Mouse (Mus musculus): ENCODE measurements at regions not wholly inside any gene's neighbourhood (a gene's known extent, or its start where the extent isn't known, plus 50 kb on each side); places are given as distances from the start of the nearest gene placed in this dataset.

DNA sequence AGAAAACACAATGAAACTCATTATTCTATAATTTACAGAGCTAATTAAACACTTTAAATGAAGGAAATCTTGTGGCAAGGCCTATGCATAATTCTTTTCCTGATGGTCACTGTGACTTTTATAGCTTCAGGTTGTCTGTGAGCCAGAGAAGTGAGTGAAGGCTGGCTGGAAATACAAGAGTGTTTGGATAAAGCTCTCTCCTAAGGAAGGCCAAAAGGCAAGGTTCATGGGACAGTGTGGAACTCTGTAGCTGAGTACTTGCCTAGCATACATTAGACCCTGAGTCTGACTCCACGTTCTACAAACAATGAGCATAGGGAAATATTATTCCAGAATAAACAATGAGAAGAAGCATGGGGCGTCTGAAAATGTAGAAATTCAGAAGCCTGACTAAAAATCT lies 159.9 kb upstream of the Trp63 start:
- Histone ChIP-seq H3K9ac (replicated peaks; ENCODE audit: low read length) (no peak overlapping the region), H3K4me3 (ENCODE audit: low read length) (no peak overlapping the region), H3K27me3 (ENCODE audit: insufficient read depth, low read length) (no peaks in the 10 kb centered on the region), H3K9me3 (ENCODE audit: low read length) (no peaks in the 10 kb centered on the region), H3K4me2 (replicated peaks; ENCODE audit: low read depth, low read length) (no peak overlapping the region), H3K4me1 (ENCODE audit: insufficient read depth, low read length) (no peaks in the 10 kb centered on the region), H3K36me3 (ENCODE audit: insufficient read depth, low read length) (no peaks in the 10 kb centered on the region), H3K27ac (ENCODE audit: low read length) (no peak overlapping the region)
- 37% methylated on average over 2 of the region's 2 CpGs for WGBS
- ATAC-seq (ENCODE audit: low FRiP score, low TSS enrichment) = no peak

DNA sequence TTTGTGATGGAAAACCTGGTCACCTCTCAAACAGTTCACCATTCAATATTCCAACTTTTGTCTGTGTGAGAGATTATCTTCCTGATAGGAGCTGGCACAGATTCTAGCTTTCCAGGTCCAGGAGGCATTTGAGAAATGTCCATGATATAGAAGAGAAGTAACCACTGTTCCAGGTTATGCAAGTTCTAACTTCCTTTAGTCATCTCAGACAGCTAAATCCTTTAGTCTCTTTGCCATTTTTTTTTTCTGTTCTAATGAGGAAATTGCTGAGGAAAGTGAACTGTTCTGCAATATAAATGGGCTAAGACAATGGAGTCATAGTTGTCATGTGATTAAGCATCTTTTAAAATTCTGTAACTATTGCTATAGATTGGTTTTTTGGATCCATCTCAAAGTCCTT lies 155.7 kb upstream of the Trp63 start:
- Histone ChIP-seq H3K4me2 (replicated peaks; ENCODE audit: low read depth, low read length) (no peak overlapping the region), H3K9ac (replicated peaks; ENCODE audit: low read length) (no peak overlapping the region), H3K27me3 (ENCODE audit: insufficient read depth, low read length) (no peaks in the 10 kb centered on the region), H3K4me3 (ENCODE audit: low read length) (no peak overlapping the region), H3K36me3 (ENCODE audit: insufficient read depth, low read length) (no peaks in the 10 kb centered on the region), H3K27ac (ENCODE audit: low read length) (no peak overlapping the region), H3K9me3 (ENCODE audit: low read length) (no peaks in the 10 kb centered on the region), H3K4me1 (ENCODE audit: insufficient read depth, low read length) (no peaks in the 10 kb centered on the region)
- ATAC-seq (ENCODE audit: low FRiP score, low TSS enrichment) = no peak

DNA sequence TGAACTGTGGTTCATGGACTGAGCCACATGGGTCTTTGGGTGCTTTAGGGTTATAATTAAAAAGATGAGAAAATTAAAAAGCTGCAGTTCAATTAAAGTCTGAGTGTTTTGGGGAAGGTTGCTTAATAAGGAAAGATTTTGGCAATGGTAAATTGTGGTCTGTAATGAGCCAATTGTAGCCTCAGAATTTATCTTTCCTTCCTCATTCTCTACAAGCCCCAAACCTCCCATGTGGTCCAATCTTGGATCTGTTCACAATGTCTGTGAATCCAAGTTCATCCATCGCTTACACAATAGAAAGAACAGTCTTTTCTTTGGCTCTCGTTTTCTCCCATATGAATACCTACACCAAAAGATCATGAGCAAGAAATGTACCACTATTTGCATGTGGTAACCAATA lies 155.2 kb upstream of the Trp63 start:
- Histone ChIP-seq H3K9me3 (ENCODE audit: low read length) (no peaks in the 10 kb centered on the region), H3K9ac (replicated peaks; ENCODE audit: low read length) (no peak overlapping the region), H3K4me3 (ENCODE audit: low read length) (no peak overlapping the region), H3K36me3 (ENCODE audit: insufficient read depth, low read length) (no peaks in the 10 kb centered on the region), H3K27ac (ENCODE audit: low read length) (no peak overlapping the region), H3K4me2 (replicated peaks; ENCODE audit: low read depth, low read length) (no peak overlapping the region), H3K27me3 (ENCODE audit: insufficient read depth, low read length) (no peaks in the 10 kb centered on the region), H3K4me1 (ENCODE audit: insufficient read depth, low read length) (no peaks in the 10 kb centered on the region)
- 94% methylated on average over 2 of the region's 2 CpGs for WGBS
- ATAC-seq (ENCODE audit: low FRiP score, low TSS enrichment) = no peak

DNA sequence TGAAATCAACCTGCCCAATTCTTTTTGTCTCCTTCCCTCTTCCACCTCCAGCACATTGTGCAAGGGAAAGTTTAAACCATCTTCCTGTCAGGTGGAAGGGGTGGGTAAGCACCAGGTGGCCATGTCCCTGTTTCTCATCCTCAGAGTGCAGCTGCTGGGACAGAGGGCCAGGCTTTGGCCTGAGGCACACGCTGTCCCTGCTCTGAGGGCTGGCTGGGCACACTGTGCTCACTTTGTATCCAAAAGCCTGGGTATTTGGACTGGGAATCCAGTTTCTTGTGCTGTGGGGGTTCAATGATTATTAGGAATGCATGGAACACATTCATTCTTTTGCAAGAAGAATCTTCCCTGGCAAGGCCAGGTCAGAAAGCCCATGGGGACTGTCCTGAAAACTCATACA lies 153.9 kb upstream of the Trp63 start:
- no peak overlapping the region for H3K9ac ChIP-seq (replicated peaks; ENCODE audit: low read length)
- H3K36me3 ChIP-seq (ENCODE audit: insufficient read depth, low read length) = no peaks in the 10 kb centered on the region
- H3K4me3 ChIP-seq (ENCODE audit: low read length) = no peak overlapping the region
- H3K27ac ChIP-seq (ENCODE audit: low read length) = no peak overlapping the region
- H3K27me3 ChIP-seq (ENCODE audit: insufficient read depth, low read length) = no peaks in the 10 kb centered on the region
- whole genome bisulfite sequencing = 78% methylated on average over 1 of the region's 1 CpGs
- no peaks in the 10 kb centered on the region for H3K9me3 ChIP-seq (ENCODE audit: low read length)
- H3K4me2 ChIP-seq (replicated peaks; ENCODE audit: low read depth, low read length) = no peak overlapping the region
- no peak for ATAC-seq (ENCODE audit: low FRiP score, low TSS enrichment)
- no peaks in the 10 kb centered on the region for H3K4me1 ChIP-seq (ENCODE audit: insufficient read depth, low read length)

DNA sequence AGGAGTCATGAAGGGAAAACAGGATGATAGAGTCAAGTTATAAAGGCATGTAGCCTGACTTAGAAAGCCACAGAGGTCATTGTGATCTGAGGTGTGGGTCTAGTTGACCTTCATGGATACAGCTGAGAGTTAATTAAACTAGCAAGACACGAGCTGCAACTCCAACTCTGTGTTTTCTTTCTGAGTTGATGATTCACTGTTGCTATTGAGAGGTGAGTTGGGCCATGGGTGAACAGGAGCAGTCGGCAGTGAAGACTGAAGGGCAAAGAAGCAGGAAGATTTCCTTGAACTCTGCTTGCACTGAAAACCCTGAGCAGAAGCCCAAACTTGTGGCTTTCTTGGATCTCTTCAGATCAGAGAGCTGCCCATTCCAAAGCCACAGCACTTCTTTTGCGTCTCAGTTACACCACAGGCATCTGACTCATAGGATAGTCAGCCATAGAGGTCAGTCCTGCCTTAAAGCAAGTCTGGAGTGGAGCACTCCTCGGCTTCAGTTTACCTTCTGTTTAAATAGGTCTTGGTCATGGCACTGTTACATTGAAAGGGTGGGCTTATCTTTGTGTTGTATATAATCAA lies 151.7 kb upstream of the Trp63 start:
- no peak overlapping the region for H3K9ac ChIP-seq (replicated peaks; ENCODE audit: low read length)
- H3K9me3 ChIP-seq (ENCODE audit: low read length) = no peaks in the 10 kb centered on the region
- H3K4me3 ChIP-seq (ENCODE audit: low read length) = no peak overlapping the region
- H3K27ac ChIP-seq (ENCODE audit: low read length) = no peak overlapping the region
- 48% methylated on average over 4 of the region's 4 CpGs for WGBS
- H3K27me3 ChIP-seq (ENCODE audit: insufficient read depth, low read length) = no peaks in the 10 kb centered on the region
- H3K4me1 ChIP-seq (ENCODE audit: insufficient read depth, low read length) = no peaks in the 10 kb centered on the region
- no peak; the same call in 1 of the 2 replicates for ATAC-seq (ENCODE audit: low FRiP score, low TSS enrichment)
- H3K4me2 ChIP-seq (replicated peaks; ENCODE audit: low read depth, low read length) = no peak overlapping the region
- no peaks in the 10 kb centered on the region for H3K36me3 ChIP-seq (ENCODE audit: insufficient read depth, low read length)

DNA sequence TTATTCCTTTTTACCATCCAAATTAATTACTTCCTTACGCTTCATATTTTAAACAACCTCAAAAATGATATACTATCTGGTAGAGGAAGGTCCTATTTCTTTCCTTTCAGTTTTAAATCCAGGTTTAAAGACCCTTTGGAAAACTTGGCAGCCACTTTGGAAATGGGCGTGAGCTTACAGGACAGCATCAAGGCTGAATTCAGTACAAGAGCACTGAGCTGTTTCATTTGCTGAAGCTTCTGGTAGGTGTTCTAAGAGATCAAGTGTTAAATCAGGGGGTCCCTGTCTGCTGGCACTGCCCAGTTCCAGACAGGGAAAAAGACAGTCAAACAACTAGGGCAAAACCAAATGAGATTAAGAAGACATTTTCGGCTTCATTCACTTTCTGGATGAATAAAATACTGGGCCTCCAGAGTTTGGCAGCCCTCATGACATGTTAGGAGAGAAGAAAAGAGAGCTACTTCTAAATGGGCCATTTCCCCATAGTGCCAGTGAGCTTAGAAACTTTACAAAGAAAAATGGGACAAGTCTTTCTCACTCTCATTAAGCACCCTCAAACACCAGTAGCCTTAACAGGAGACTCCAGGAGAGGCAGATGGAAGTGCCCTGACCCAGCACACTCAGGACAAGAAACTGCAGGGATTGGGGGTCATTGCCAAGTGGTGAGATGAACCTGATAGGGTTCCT lies 150.9 kb upstream of the Trp63 start:
- Histone ChIP-seq H3K9ac (replicated peaks; ENCODE audit: low read length) (no peak overlapping the region), H3K4me2 (replicated peaks; ENCODE audit: low read depth, low read length) (no peak overlapping the region), H3K27me3 (ENCODE audit: insufficient read depth, low read length) (no peaks in the 10 kb centered on the region), H3K4me1 (ENCODE audit: insufficient read depth, low read length) (no peaks in the 10 kb centered on the region), H3K36me3 (ENCODE audit: insufficient read depth, low read length) (no peaks in the 10 kb centered on the region), H3K27ac (ENCODE audit: low read length) (no peak overlapping the region), H3K4me3 (ENCODE audit: low read length) (no peak overlapping the region), H3K9me3 (ENCODE audit: low read length) (no peaks in the 10 kb centered on the region)
- 79% methylated on average over 3 of the region's 3 CpGs for WGBS
- no peak for ATAC-seq (ENCODE audit: low FRiP score, low TSS enrichment)

DNA sequence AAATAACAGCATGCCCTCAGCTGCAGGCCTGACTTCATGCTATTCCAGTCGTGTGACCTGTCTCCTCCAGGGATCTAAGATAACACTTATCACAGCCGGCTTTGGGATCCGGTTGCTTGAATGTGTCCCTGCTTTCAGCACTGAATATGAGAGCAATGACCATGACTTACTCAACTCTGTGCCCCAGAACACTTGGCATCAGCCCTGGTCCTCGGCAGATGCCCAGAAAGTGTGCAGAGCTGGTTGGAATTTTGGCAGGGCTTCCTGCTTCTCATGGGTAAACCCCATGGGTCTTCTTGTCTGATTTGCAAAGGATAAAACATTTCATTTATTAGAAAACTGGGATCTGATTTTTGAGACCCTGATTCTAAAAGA lies 150.4 kb upstream of the Trp63 start:
- Histone ChIP-seq H3K4me2 (replicated peaks; ENCODE audit: low read depth, low read length) (no peak overlapping the region), H3K4me1 (ENCODE audit: insufficient read depth, low read length) (no peaks in the 10 kb centered on the region), H3K9ac (replicated peaks; ENCODE audit: low read length) (no peak overlapping the region), H3K36me3 (ENCODE audit: insufficient read depth, low read length) (no peaks in the 10 kb centered on the region), H3K4me3 (ENCODE audit: low read length) (no peak overlapping the region), H3K9me3 (ENCODE audit: low read length) (no peaks in the 10 kb centered on the region), H3K27me3 (ENCODE audit: insufficient read depth, low read length) (no peaks in the 10 kb centered on the region), H3K27ac (ENCODE audit: low read length) (no peak overlapping the region)
- ATAC-seq (ENCODE audit: low FRiP score, low TSS enrichment) = no peak
- WGBS = 47% methylated on average over 4 of the region's 4 CpGs

DNA sequence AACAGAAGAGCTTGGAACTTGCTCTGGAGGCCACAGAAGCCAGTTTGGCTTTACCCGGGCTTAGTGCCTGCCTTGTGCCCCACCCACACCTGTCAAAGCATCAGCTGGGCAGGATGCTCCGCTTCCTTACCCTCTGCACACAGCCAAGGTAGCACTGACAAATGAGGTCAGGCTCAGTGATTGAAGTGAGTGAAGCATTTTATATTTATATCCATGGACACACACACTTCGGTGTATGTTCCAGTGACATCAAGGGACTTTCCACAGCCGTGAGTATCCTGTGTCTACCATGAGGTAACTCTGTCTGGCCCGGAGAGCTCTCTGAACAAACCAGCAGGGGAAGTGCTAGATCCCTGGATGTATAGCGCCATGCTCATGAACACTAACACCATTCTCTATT lies 147.0 kb upstream of the Trp63 start:
- Histone ChIP-seq H3K9ac (replicated peaks; ENCODE audit: low read length) (no peak overlapping the region), H3K27me3 (ENCODE audit: insufficient read depth, low read length) (no peaks in the 10 kb centered on the region), H3K27ac (ENCODE audit: low read length) (no peak overlapping the region), H3K4me2 (replicated peaks; ENCODE audit: low read depth, low read length) (no peak overlapping the region), H3K36me3 (ENCODE audit: insufficient read depth, low read length) (no peaks in the 10 kb centered on the region), H3K4me1 (ENCODE audit: insufficient read depth, low read length) (no peaks in the 10 kb centered on the region), H3K9me3 (ENCODE audit: low read length) (no peaks in the 10 kb centered on the region), H3K4me3 (ENCODE audit: low read length) (no peak overlapping the region)
- no peak for ATAC-seq (ENCODE audit: low FRiP score, low TSS enrichment)
- 82% methylated on average over 6 of the region's 6 CpGs for WGBS

DNA sequence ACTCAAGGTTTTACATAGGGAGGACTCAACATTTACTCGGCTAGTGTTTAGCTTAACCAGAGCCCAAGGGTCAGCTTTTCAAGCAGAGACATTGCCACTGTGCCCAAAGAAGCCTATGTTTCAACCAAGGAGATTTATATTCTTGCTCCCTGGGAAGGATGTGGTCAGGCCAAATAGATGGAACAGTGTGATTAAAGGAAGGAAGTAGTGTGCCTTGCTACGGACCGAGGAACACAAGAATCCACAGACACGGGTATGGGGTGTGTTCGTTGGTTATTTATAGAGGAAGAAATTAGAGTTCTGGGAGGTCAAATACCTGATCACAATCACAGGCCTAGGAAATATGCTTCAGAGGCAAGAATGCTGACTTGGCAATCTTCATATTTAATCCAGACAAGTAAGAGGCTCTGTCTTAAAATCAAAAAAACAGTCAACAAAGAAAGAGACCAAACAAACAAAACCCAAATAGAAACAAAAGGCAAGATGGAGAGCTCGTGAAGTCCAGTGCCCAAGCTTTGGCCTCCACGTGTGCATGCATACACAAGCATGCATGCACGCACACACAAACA lies 133.9 kb upstream of the Trp63 start:
- H3K4me1 ChIP-seq (ENCODE audit: insufficient read depth, low read length) = no peaks in the 10 kb centered on the region
- no peak overlapping the region for H3K27ac ChIP-seq (ENCODE audit: low read length)
- 0 out of 2 replicates have a peak, but pooled peaks have one; percentile 12 for ATAC-seq (ENCODE audit: low FRiP score, low TSS enrichment)
- H3K4me3 ChIP-seq (ENCODE audit: low read length) = no peak overlapping the region
- no peaks in the 10 kb centered on the region for H3K36me3 ChIP-seq (ENCODE audit: insufficient read depth, low read length)
- no peak overlapping the region for H3K9ac ChIP-seq (replicated peaks; ENCODE audit: low read length)
- WGBS = 55% methylated on average over 8 of the region's 8 CpGs
- H3K4me2 ChIP-seq (replicated peaks; ENCODE audit: low read depth, low read length) = no peak overlapping the region
- H3K9me3 ChIP-seq (ENCODE audit: low read length) = no peaks in the 10 kb centered on the region
- H3K27me3 ChIP-seq (ENCODE audit: insufficient read depth, low read length) = no peaks in the 10 kb centered on the region

DNA sequence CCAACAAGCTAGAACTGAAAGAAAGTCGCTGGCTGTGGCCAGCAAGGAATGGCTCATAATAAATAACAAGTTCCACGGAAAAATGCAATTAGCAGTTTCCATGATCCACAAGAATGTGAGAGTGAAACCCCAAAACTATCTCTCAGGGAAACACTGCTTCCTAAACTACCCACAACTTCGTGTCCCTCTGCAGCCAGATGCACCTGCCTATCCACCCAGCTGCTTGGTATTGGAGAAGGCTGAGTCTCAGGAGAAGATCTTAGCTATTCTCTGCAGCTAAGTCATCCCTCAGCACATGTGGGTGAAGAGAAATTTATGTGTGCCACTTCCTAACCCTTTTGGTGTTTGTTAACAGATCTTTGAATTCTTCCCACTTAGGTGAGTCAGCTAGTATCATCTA lies 126.4 kb upstream of the Trp63 start:
- no peak overlapping the region for H3K9ac ChIP-seq (replicated peaks; ENCODE audit: low read length)
- no peak overlapping the region for H3K4me3 ChIP-seq (ENCODE audit: low read length)
- H3K4me2 ChIP-seq (replicated peaks; ENCODE audit: low read depth, low read length) = no peak overlapping the region
- H3K4me1 ChIP-seq (ENCODE audit: insufficient read depth, low read length) = no peaks in the 10 kb centered on the region
- no peak for ATAC-seq (ENCODE audit: low FRiP score, low TSS enrichment)
- H3K27ac ChIP-seq (ENCODE audit: low read length) = no peak overlapping the region
- 80% methylated on average over 3 of the region's 3 CpGs for WGBS
- no peaks in the 10 kb centered on the region for H3K27me3 ChIP-seq (ENCODE audit: insufficient read depth, low read length)
- no peaks in the 10 kb centered on the region for H3K36me3 ChIP-seq (ENCODE audit: insufficient read depth, low read length)
- no peaks in the 10 kb centered on the region for H3K9me3 ChIP-seq (ENCODE audit: low read length)
